Mouse (Mus musculus): ENCODE measurements around the gene Tdrd1. TPM values are rescaled to one million over a fixed set of nuclear protein-coding genes. Genes with fewer than 3 reads are reported as not detected.
"Not testable (repeated sequence)": the region's sequence is repeated elsewhere in the genome, so short reads cannot be mapped to it uniquely, and the experiment has no call there.

Gene Tdrd1
- polyA plus RNA-seq (2016; fragmentation: Nextera tagmentation; extraction: Ambion mirVana): 0.27 and 0.32 TPM in 2 replicates

GRCm38 (mm10) chr19:56826047-56826631, at the start of gene Tdrd1:
Gene Tdrd1, plus strand, starts transcription at chr19:56826209.
- Histone ChIP-seq H3K27me3 (peaks cover 11% of the 10 kb centered on the region), H3K4me1 (peaks cover 6% of the 10 kb centered on the region), H3K27ac (no peak within 1 kb of the TSS), H3K9ac (no peak within 1 kb of the TSS), H3K4me3 (replicated peaks) (0 out of 2 replicates have a peak within 1 kb of the TSS, but pooled peaks have one; percentile 0), H3K4me2 (peak within 1 kb of the TSS; percentile 28), H3K9me3 (no peaks in the 10 kb centered on the region), H3K36me3 (replicated peaks) (no peaks in the 10 kb centered on the region)
- WGBS: 67% methylated on average over 44 of the region's 44 CpGs
- ATAC-seq (ENCODE audit: low FRiP score): no peak

- 52% methylated on average over 16 of the region's 16 CpGs for WGBS
- Histone ChIP-seq H3K9ac (no peak overlapping the region), H3K9me3 (no peaks in the 10 kb centered on the region), H3K36me3 (replicated peaks) (no peaks in the 10 kb centered on the region), H3K4me3 (replicated peaks) (no peak overlapping the region), H3K27me3 (peaks cover 53% of the 10 kb centered on the region), H3K4me1 (peaks cover 30% of the 10 kb centered on the region), H3K4me2 (no peak overlapping the region), H3K27ac (no peak overlapping the region)
- ATAC-seq (ENCODE audit: low FRiP score): no peak
These were observed 49.2 kb upstream of the Tdrd1 start for GRCm38 (mm10) chr19:56776719-56777382.

GRCm38 (mm10) chr19:56778532-56778931, 47.5 kb upstream of the Tdrd1 start:
- H3K9ac ChIP-seq; ATAC-seq (ENCODE audit: low FRiP score); H3K36me3 ChIP-seq (replicated peaks); H3K4me2 ChIP-seq; H3K27ac ChIP-seq; H3K9me3 ChIP-seq; H3K4me3 ChIP-seq (replicated peaks): not testable (repeated sequence)
- Histone ChIP-seq H3K4me1 (peaks cover 23% of the 10 kb centered on the region), H3K27me3 (peaks cover 50% of the 10 kb centered on the region)
- WGBS: 91% methylated on average over 7 of the region's 7 CpGs

GRCm38 (mm10) chr19:56787911-56788310, 38.1 kb upstream of the Tdrd1 start:
- WGBS: 91% methylated on average over 7 of the region's 7 CpGs
- Histone ChIP-seq H3K4me1 (no peaks in the 10 kb centered on the region), H3K9me3 (no peaks in the 10 kb centered on the region), H3K27ac (no peak overlapping the region), H3K36me3 (replicated peaks) (peaks cover 35% of the 10 kb centered on the region), H3K27me3 (no peaks in the 10 kb centered on the region), H3K4me2 (no peak overlapping the region), H3K4me3 (replicated peaks) (no peak overlapping the region), H3K9ac (no peak overlapping the region)
- no peak for ATAC-seq (ENCODE audit: low FRiP score)

GRCm38 (mm10) chr19:56788952-56789351, 37.1 kb upstream of the Tdrd1 start:
- H3K27me3 ChIP-seq: no peaks in the 10 kb centered on the region

GRCm38 (mm10) chr19:56797376-56797775, 28.6 kb upstream of the Tdrd1 start:
- H3K36me3 ChIP-seq (replicated peaks): peaks cover 81% of the 10 kb centered on the region
- no peak overlapping the region for H3K4me2 ChIP-seq
- no peak overlapping the region for H3K27ac ChIP-seq
- ATAC-seq (ENCODE audit: low FRiP score): no peak
- 94% methylated on average over 11 of the region's 11 CpGs for WGBS
- no peak overlapping the region for H3K9ac ChIP-seq
- no peak overlapping the region for H3K4me3 ChIP-seq (replicated peaks)
- H3K4me1 ChIP-seq: no peaks in the 10 kb centered on the region
- no peaks in the 10 kb centered on the region for H3K27me3 ChIP-seq
- H3K9me3 ChIP-seq: no peaks in the 10 kb centered on the region

More at GRCm38 (mm10) chr19:56788952-56789351, 37.1 kb upstream of the Tdrd1 start:
- Histone ChIP-seq H3K9me3 (no peaks in the 10 kb centered on the region), H3K4me2 (no peak overlapping the region), H3K4me3 (replicated peaks) (no peak overlapping the region), H3K27ac (no peak overlapping the region), H3K4me1 (no peaks in the 10 kb centered on the region), H3K9ac (no peak overlapping the region), H3K36me3 (replicated peaks) (peaks cover 43% of the 10 kb centered on the region)
- 93% methylated on average over 5 of the region's 5 CpGs for WGBS
- no peak for ATAC-seq (ENCODE audit: low FRiP score)

- Histone ChIP-seq H3K9ac (no peak overlapping the region), H3K9me3 (no peaks in the 10 kb centered on the region), H3K27ac (no peak overlapping the region), H3K36me3 (replicated peaks) (peaks cover 65% of the 10 kb centered on the region), H3K4me2 (no peak overlapping the region), H3K4me3 (replicated peaks) (no peak overlapping the region), H3K27me3 (no peaks in the 10 kb centered on the region), H3K4me1 (no peaks in the 10 kb centered on the region)
- 91% methylated on average over 8 of the region's 8 CpGs for WGBS
- ATAC-seq (ENCODE audit: low FRiP score): no peak
These were observed 25.8 kb upstream of the Tdrd1 start for GRCm38 (mm10) chr19:56800226-56800625.

- H3K36me3 ChIP-seq (replicated peaks): peaks cover 69% of the 10 kb centered on the region
- no peak for ATAC-seq (ENCODE audit: low FRiP score)
- H3K4me2 ChIP-seq: no peak overlapping the region
- H3K9ac ChIP-seq: no peak overlapping the region
- H3K27me3 ChIP-seq: no peaks in the 10 kb centered on the region
- H3K27ac ChIP-seq: no peak overlapping the region
- H3K4me3 ChIP-seq (replicated peaks): no peak overlapping the region
- no peaks in the 10 kb centered on the region for H3K9me3 ChIP-seq
- no peaks in the 10 kb centered on the region for H3K4me1 ChIP-seq
- WGBS: 88% methylated on average over 7 of the region's 7 CpGs
These were observed 24.9 kb upstream of the Tdrd1 start for GRCm38 (mm10) chr19:56800930-56801655.

- Histone ChIP-seq H3K27ac (no peak overlapping the region), H3K9me3 (no peaks in the 10 kb centered on the region), H3K27me3 (no peaks in the 10 kb centered on the region), H3K4me1 (no peaks in the 10 kb centered on the region), H3K4me2 (no peak overlapping the region), H3K36me3 (replicated peaks) (peaks cover 65% of the 10 kb centered on the region), H3K9ac (no peak overlapping the region), H3K4me3 (replicated peaks) (no peak overlapping the region)
- ATAC-seq (ENCODE audit: low FRiP score): no peak
- WGBS: 89% methylated on average over 10 of the region's 10 CpGs
These were observed 24.2 kb upstream of the Tdrd1 start for GRCm38 (mm10) chr19:56801656-56802351.

- H3K9ac ChIP-seq: no peak overlapping the region
- no peak overlapping the region for H3K4me2 ChIP-seq
- H3K9me3 ChIP-seq: no peaks in the 10 kb centered on the region
- 81% methylated on average over 3 of the region's 3 CpGs for WGBS
- H3K27ac ChIP-seq: no peak overlapping the region
- H3K27me3 ChIP-seq: no peaks in the 10 kb centered on the region
- H3K4me3 ChIP-seq (replicated peaks): no peak overlapping the region
- ATAC-seq (ENCODE audit: low FRiP score): no peak
- H3K36me3 ChIP-seq (replicated peaks): peaks cover 67% of the 10 kb centered on the region
- H3K4me1 ChIP-seq: no peaks in the 10 kb centered on the region
These were observed 23.7 kb upstream of the Tdrd1 start for GRCm38 (mm10) chr19:56802352-56802746.

- WGBS: 96% methylated on average over 2 of the region's 2 CpGs
- Histone ChIP-seq H3K36me3 (replicated peaks) (peaks cover 59% of the 10 kb centered on the region), H3K4me3 (replicated peaks) (no peak overlapping the region), H3K27ac (no peak overlapping the region), H3K9ac (no peak overlapping the region), H3K27me3 (no peaks in the 10 kb centered on the region), H3K9me3 (no peaks in the 10 kb centered on the region), H3K4me2 (no peak overlapping the region), H3K4me1 (no peaks in the 10 kb centered on the region)
- no peak for ATAC-seq (ENCODE audit: low FRiP score)
These were observed 20.6 kb upstream of the Tdrd1 start for GRCm38 (mm10) chr19:56805366-56805765.

- no peak for ATAC-seq (ENCODE audit: low FRiP score)
- H3K36me3 ChIP-seq (replicated peaks): peaks cover 42% of the 10 kb centered on the region
- 0 out of 2 replicates have a peak, but pooled peaks cover 3% of the 10 kb centered on the region for H3K4me1 ChIP-seq
These were observed 18.9 kb upstream of the Tdrd1 start for GRCm38 (mm10) chr19:56807122-56807521.

More at GRCm38 (mm10) chr19:56807122-56807521, 18.9 kb upstream of the Tdrd1 start:
- no peaks in the 10 kb centered on the region for H3K27me3 ChIP-seq
- no peak overlapping the region for H3K27ac ChIP-seq
- WGBS: 91% methylated on average over 5 of the region's 5 CpGs
- H3K9me3 ChIP-seq: no peaks in the 10 kb centered on the region
- H3K4me2 ChIP-seq: no peak overlapping the region
- H3K9ac ChIP-seq: no peak overlapping the region
- H3K4me3 ChIP-seq (replicated peaks): no peak overlapping the region
